Mouse (Mus musculus): ENCODE data around the gene Ncl. TPM values are rescaled to one million over a fixed set of nuclear protein-coding genes. Genes with fewer than 3 reads are reported as not detected.
"Not testable (repeated sequence)": the region's sequence is repeated elsewhere in the genome, so short reads cannot be mapped to it uniquely, and the experiment has no call there.

The Ncl gene
- polyA plus RNA-seq, 1 experiment from 2014 or later: 172 TPM

GRCm38 (mm10) chr1:86346851-86347715 is 12.1 kb downstream of the Ncl start:
- Histone ChIP-seq H3K4me2 (replicated peaks; ENCODE audit: low read depth) (no peak overlapping the region), H3K9me3 (ENCODE audit: control insufficient read depth) (no peaks in the 10 kb centered on the region), H3K9ac (ENCODE audit: low read depth, low read length) (no peak overlapping the region), H3K4me3 (ENCODE audit: low read depth, low read length) (no peak overlapping the region), H3K4me1 (replicated peaks; ENCODE audit: control insufficient read depth, insufficient read depth, low read length) (no peaks in the 10 kb centered on the region), H3K36me3 (ENCODE audit: control insufficient read depth, insufficient read depth) (peaks cover 37% of the 10 kb centered on the region), H3K27ac (ENCODE audit: low read depth, low read length) (no peak overlapping the region; the same call in 1 of the 2 replicates), H3K27me3 (replicated peaks; ENCODE audit: control insufficient read depth, insufficient read depth, low read length) (no peaks in the 10 kb centered on the region)
- TF ChIP-seq CTCF (IDR thresholded peaks at IDR 0.05; ENCODE audit: low read depth): peak; percentile 41
- 85% methylated on average over 3 of the region's 3 CpGs for WGBS
- no peak for ATAC-seq

- TF ChIP-seq CTCF (IDR thresholded peaks at IDR 0.05; ENCODE audit: low read depth): no peak
- no peak overlapping the region for H3K9ac ChIP-seq (ENCODE audit: low read depth, low read length)
- H3K4me2 ChIP-seq (replicated peaks; ENCODE audit: low read depth): no peak overlapping the region
- ATAC-seq: no peak
- H3K4me1 ChIP-seq (replicated peaks; ENCODE audit: control insufficient read depth, insufficient read depth, low read length): no peaks in the 10 kb centered on the region
- peaks cover 25% of the 10 kb centered on the region for H3K36me3 ChIP-seq (ENCODE audit: control insufficient read depth, insufficient read depth)
- WGBS: 82% methylated on average over 4 of the region's 4 CpGs
- H3K4me3 ChIP-seq (ENCODE audit: low read depth, low read length): no peak overlapping the region
- H3K27ac ChIP-seq (ENCODE audit: low read depth, low read length): no peak overlapping the region
- no peaks in the 10 kb centered on the region for H3K9me3 ChIP-seq (ENCODE audit: control insufficient read depth)
- no peaks in the 10 kb centered on the region for H3K27me3 ChIP-seq (replicated peaks; ENCODE audit: control insufficient read depth, insufficient read depth, low read length)
Observed at GRCm38 (mm10) chr1:86345956-86346355, 13.2 kb downstream of the Ncl start.

- Histone ChIP-seq H3K4me3 (ENCODE audit: low read depth, low read length) (no peak overlapping the region), H3K4me2 (replicated peaks; ENCODE audit: low read depth) (no peak overlapping the region), H3K27ac (ENCODE audit: low read depth, low read length) (no peak overlapping the region), H3K9me3 (ENCODE audit: control insufficient read depth) (no peaks in the 10 kb centered on the region), H3K4me1 (replicated peaks; ENCODE audit: control insufficient read depth, insufficient read depth, low read length) (no peaks in the 10 kb centered on the region), H3K27me3 (replicated peaks; ENCODE audit: control insufficient read depth, insufficient read depth, low read length) (no peaks in the 10 kb centered on the region), H3K36me3 (ENCODE audit: control insufficient read depth, insufficient read depth) (peaks cover 17% of the 10 kb centered on the region; the same call in 1 of the 2 replicates), H3K9ac (ENCODE audit: low read depth, low read length) (no peak overlapping the region)
- WGBS: 79% methylated on average over 4 of the region's 4 CpGs
- no peak for TF ChIP-seq CTCF (IDR thresholded peaks at IDR 0.05; ENCODE audit: low read depth)
- ATAC-seq: no peak
Observed at GRCm38 (mm10) chr1:86345069-86345468, 14.1 kb downstream of the Ncl start.

- Histone ChIP-seq H3K27ac (ENCODE audit: low read depth, low read length) (no peak overlapping the region), H3K4me1 (replicated peaks; ENCODE audit: control insufficient read depth, insufficient read depth, low read length) (no peaks in the 10 kb centered on the region), H3K4me3 (ENCODE audit: low read depth, low read length) (no peak overlapping the region), H3K9ac (ENCODE audit: low read depth, low read length) (no peak overlapping the region), H3K9me3 (ENCODE audit: control insufficient read depth) (no peaks in the 10 kb centered on the region), H3K27me3 (replicated peaks; ENCODE audit: control insufficient read depth, insufficient read depth, low read length) (no peaks in the 10 kb centered on the region), H3K4me2 (replicated peaks; ENCODE audit: low read depth) (no peak overlapping the region), H3K36me3 (ENCODE audit: control insufficient read depth, insufficient read depth) (peaks cover 9% of the 10 kb centered on the region; the same call in 1 of the 2 replicates)
- no peak for ATAC-seq
- 48% methylated on average over 4 of the region's 4 CpGs for whole genome bisulfite sequencing
- no peak for TF ChIP-seq CTCF (IDR thresholded peaks at IDR 0.05; ENCODE audit: low read depth)
Observed at GRCm38 (mm10) chr1:86343969-86344861, 15.0 kb downstream of the Ncl start.

GRCm38 (mm10) chr1:86343087-86343645 is 16.0 kb downstream of the Ncl start:
- 88% methylated on average over 1 of the region's 1 CpGs for WGBS
- Histone ChIP-seq H3K9me3 (ENCODE audit: control insufficient read depth) (no peaks in the 10 kb centered on the region), H3K36me3 (ENCODE audit: control insufficient read depth, insufficient read depth) (peaks cover 1% of the 10 kb centered on the region; the same call in 1 of the 2 replicates), H3K4me1 (replicated peaks; ENCODE audit: control insufficient read depth, insufficient read depth, low read length) (no peaks in the 10 kb centered on the region), H3K27ac (ENCODE audit: low read depth, low read length) (no peak overlapping the region), H3K27me3 (replicated peaks; ENCODE audit: control insufficient read depth, insufficient read depth, low read length) (no peaks in the 10 kb centered on the region), H3K4me2 (replicated peaks; ENCODE audit: low read depth) (no peak overlapping the region), H3K4me3 (ENCODE audit: low read depth, low read length) (no peak overlapping the region), H3K9ac (ENCODE audit: low read depth, low read length) (no peak overlapping the region)
- no peak for ATAC-seq
- TF ChIP-seq CTCF (IDR thresholded peaks at IDR 0.05; ENCODE audit: low read depth): no peak

- no peaks in the 10 kb centered on the region for H3K27me3 ChIP-seq (replicated peaks; ENCODE audit: control insufficient read depth, insufficient read depth, low read length)
- no peak overlapping the region for H3K27ac ChIP-seq (ENCODE audit: low read depth, low read length)
- H3K9me3 ChIP-seq (ENCODE audit: control insufficient read depth): no peaks in the 10 kb centered on the region
- no peaks in the 10 kb centered on the region for H3K36me3 ChIP-seq (ENCODE audit: control insufficient read depth, insufficient read depth)
- no peak for TF ChIP-seq CTCF (IDR thresholded peaks at IDR 0.05; ENCODE audit: low read depth)
- H3K4me1 ChIP-seq (replicated peaks; ENCODE audit: control insufficient read depth, insufficient read depth, low read length): no peaks in the 10 kb centered on the region
- H3K9ac ChIP-seq (ENCODE audit: low read depth, low read length): no peak overlapping the region
- 94% methylated on average over 2 of the region's 2 CpGs for WGBS
- H3K4me3 ChIP-seq (ENCODE audit: low read depth, low read length): no peak overlapping the region
- no peak for ATAC-seq
- H3K4me2 ChIP-seq (replicated peaks; ENCODE audit: low read depth): no peak overlapping the region
Observed at GRCm38 (mm10) chr1:86342371-86342770, 16.8 kb downstream of the Ncl start.

- not testable (repeated sequence) for ATAC-seq; H3K4me1 ChIP-seq (replicated peaks; ENCODE audit: control insufficient read depth, insufficient read depth, low read length); H3K36me3 ChIP-seq (ENCODE audit: control insufficient read depth, insufficient read depth); H3K27ac ChIP-seq (ENCODE audit: low read depth, low read length); H3K9me3 ChIP-seq (ENCODE audit: control insufficient read depth); H3K9ac ChIP-seq (ENCODE audit: low read depth, low read length); H3K4me2 ChIP-seq (replicated peaks; ENCODE audit: low read depth); H3K27me3 ChIP-seq (replicated peaks; ENCODE audit: control insufficient read depth, insufficient read depth, low read length); H3K4me3 ChIP-seq (ENCODE audit: low read depth, low read length)
- WGBS: 95% methylated on average over 2 of the region's 2 CpGs
Observed at GRCm38 (mm10) chr1:86341096-86341495, 18.1 kb downstream of the Ncl start.
